Mouse (Mus musculus) layer of hippocampus, adult 9-11 months (tissue): ENCODE measurements at regions not wholly inside any gene's neighbourhood (a gene's known extent, or its start where the extent isn't known, plus 50 kb on each side); places are given as distances from the start of the nearest gene placed in this dataset.
A peak's percentile ranks its signal among the peaks of the same experiment; 100 is the strongest.
"Not testable (repeated sequence)": the region's sequence is repeated elsewhere in the genome, so short reads cannot be mapped to it uniquely, and the experiment has no call there.

Experiments used
- DNase-seq: peaks from one replicate; pipeline ENCODE4 v3.0.0; 2022

DNA sequence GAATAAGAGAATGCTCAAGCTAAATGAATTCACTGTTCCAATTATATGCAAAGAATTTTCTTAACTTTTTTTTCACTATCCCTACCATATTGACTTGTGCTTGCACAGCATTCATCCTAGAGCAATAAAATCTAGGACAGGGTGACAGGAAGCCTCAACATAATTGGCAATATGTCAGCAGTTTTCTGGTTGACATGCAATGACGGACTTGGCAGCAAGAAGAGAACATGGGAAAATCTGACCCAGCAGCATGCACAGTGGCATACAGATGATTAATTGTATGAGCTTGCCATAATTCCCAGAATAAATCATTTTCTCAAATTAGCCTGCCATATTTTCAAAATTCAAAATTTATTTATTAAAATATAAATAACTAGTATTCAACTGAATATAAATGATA is 152.7 kb downstream of the Amy2a5 start:
- no peak for DNase-seq

DNA sequence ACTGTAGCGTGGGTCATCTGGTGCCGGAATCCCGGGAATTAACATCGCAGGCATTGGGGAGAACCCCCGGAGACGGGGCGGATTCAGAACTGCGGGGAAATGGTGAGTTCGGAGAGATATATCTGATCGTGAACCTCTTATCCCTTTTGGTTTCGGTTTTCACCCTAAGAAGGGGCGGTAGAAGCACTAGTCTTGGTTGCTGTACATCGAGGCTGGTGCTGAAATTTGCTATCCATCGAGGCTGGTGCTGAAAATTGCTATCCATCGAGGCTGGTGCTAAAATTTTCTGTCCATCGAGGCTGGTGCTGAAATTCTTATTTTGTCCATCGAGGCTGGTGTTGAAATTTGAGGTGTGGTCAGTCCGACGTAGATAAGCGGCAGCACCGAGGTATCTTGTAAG is 167.8 kb downstream of the Amy2a5 start:
- DNase-seq, result not testable (repeated sequence)

DNA sequence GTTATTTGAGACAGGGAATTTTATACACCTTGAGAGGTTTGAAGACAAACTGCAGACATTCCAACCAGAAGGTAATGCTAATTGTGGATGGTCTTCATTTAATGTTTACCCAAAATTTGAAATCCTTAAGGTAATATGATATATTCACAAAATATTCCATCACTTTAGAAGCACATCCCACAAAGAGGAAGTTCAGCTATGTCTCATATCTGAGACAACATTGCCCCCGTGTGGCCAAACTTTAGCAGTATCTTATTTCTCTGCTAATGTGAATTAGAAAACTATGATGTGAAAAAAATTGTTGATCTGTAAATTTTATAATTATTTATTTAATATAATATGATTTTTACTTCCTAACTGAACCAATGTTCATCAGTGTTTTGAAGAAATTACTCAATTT is 177.9 kb downstream of the Amy2a5 start:
- DNase-seq, result peak; percentile 3
